Mouse (Mus musculus): Measurements from ENCODE around the gene Mcm10.

The Mcm10 gene

DNA sequence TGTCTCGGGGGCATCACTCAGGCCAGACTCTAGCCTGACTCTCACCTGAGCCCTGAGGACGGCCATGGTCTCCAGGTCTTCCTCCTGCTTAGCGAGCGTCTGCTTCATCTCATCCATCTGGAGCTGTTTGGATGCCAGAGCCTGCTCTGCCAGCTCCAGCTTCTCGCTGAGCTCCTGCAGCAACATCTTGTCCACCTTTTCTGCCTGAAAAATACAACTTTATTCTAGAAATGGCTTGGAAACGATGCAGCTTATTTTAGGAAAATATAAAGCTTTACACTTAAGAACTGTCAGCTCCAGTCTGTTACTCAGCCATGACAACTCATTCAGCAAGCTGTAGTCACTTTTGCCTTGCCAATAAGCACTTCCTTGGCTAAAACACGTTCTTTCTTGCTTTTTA, 18.6 kb upstream of the Mcm10 start:
- DNase-seq, result no peak

DNA sequence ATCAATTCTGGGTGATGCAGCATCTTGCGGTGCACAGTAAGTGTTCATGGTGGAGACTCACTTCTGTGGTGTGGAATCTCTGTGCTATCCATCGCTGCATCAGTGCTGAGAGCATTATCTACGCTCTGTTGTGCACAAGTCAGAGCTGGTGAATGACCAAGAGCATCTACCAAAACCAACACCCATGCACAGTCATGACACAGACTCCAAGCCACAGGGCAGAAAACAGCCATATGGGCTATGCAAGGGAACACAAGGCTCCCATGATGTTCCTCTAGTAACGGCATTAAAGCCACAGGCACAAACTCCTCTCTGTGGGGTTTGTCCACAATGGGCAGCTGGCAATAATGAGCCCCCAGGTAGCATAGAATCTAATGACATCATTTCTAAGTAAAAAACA, 17.2 kb upstream of the Mcm10 start:
- no peak for DNase-seq

- no peak for DNase-seq
Measured at GRCm38 (mm10) chr2:5028047-5028446, 15.5 kb upstream of the Mcm10 start.

GRCm38 (mm10) chr2:5027057-5027456, 14.5 kb upstream of the Mcm10 start:
- DNase-seq, result no peak

DNA sequence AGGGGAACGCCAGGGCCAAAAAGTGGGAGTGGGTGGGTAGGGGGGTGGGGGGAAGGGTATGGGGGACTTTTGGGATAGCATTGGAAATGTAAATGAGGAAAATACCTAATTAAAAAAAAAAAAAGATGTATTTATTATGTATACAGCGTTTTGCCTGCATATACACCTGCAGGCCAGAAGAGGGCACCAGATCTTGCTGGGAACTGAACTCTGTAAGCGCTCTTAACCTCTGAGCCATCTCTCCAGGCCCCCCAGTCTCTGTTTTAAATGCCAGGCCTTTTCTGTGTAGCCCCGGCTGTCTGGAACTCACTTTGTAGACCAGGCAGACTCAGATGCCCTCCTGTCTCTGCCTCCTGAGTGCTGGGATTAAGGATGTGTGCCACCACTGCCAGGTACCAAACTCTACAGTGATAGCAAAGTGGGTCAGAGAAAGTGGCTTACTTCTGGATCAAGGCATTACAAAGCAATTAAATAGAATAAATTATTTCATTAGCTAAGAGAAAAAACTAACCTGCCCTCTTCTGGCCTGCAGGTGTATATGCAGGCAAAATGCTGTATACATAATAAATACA, 12.7 kb upstream of the Mcm10 start:
- no peak for DNase-seq

- DNase-seq, result no peak
Measured at GRCm38 (mm10) chr2:5023699-5024399, 11.3 kb upstream of the Mcm10 start.

- no peak for DNase-seq
Measured at GRCm38 (mm10) chr2:5023275-5023674, 10.7 kb upstream of the Mcm10 start.

DNA sequence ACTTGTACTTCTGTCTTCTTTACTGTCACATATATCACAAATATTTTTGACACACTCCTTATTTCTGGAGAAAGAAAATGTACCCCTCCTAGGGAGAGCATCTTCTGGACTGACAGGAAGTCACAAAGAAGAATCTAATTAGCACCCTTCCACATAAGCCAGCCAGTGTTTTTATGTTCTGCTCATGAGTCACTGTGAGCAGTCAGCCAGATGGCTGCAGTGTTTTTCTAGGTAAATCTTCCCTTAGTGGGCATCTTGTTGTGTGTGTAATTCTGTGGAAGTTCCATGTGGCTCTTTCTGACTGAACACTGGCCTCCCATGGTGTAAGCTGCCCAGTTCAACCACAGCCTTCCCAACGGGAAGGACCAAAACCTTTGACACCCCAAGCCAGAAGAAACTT, 7.1 kb upstream of the Mcm10 start:
- no peak for DNase-seq

GRCm38 (mm10) chr2:5016922-5017321, 4.3 kb upstream of the Mcm10 start:
- DNase-seq, result no peak

DNA sequence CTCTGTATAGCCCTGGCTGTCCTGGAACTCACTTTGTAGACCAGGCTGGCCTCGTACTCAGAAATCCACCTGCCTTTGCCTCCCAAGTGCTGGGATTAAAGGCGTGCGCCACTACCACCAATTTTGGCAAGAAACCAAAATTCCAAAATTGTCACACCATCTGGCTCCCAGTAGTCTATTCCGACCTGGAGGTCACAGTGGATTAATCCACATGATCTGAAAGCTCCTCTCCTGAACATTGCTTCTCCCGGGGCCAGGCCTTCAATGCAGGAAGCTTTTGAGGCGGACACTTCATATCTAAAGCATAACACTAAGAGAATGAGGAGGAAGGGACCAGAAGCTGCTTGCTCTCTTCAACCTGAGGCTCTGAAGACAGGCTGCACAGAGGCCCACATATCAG, 2.9 kb upstream of the Mcm10 start:
- DNase-seq, result no peak

DNA sequence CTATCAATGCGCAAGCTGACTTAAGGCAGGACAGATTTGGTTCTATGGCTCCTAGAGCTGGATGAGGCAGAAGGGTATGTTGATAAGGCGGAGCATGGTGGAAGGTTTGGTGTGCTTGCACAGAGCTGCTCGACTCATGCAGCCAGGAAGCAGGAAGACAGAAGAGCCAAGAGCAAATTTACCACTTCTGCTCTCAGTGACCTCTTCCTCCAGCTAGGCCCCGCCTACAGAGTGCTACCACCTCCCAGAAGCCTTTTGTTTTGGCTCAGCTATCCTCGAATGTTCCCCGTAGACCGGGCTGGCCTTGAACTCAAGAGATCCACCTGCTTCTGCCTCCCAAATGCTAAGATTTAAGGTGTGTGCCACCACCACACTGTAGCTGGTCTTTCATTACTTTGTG, 2.0 kb upstream of the Mcm10 start:
- no peak for DNase-seq

- DNase-seq, result no peak
Measured at GRCm38 (mm10) chr2:5011898-5012490, 597 bp downstream of the Mcm10 start.

- no peak for DNase-seq
Measured at GRCm38 (mm10) chr2:5007107-5007506, 5.5 kb downstream of the Mcm10 start.

DNA sequence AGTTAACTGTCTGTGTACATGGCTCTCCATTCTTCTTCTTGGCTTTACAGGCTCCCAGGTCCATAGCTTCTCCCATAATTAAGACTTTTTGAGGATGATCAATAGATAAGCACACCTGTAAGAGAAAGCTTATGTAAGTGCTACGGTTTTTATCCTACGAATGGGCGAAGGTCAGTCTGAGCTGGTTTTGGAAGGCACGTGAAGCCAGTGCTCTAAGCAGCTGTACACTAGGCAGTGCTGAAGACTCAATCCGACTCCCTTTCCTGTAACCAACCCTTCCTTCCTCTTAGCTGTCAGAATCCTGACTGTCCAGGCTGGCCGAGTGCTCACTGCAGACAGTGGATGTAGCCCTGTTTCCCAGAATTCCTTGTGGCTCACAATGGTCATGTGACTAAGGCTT, 11.3 kb downstream of the Mcm10 start:
- no peak for DNase-seq

DNA sequence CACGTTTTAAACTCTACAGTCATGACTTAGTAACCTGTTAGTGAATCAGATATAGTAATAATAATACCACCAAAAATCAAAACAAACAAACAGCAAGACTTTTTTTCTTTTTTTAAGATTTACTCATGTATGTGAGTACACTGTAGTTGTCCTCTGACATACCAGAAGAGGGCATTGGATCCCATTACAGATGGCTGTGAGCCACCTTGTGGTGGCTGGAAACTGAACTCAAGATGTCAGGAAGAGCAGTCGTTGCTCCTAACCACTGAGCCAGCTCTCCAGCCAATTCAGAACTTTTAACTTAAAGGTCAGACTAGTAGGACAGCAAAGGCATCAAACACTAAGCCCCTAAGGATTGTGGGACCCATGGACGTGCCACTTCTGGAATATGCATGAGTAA, 13.7 kb downstream of the Mcm10 start:
- no peak for DNase-seq

DNA sequence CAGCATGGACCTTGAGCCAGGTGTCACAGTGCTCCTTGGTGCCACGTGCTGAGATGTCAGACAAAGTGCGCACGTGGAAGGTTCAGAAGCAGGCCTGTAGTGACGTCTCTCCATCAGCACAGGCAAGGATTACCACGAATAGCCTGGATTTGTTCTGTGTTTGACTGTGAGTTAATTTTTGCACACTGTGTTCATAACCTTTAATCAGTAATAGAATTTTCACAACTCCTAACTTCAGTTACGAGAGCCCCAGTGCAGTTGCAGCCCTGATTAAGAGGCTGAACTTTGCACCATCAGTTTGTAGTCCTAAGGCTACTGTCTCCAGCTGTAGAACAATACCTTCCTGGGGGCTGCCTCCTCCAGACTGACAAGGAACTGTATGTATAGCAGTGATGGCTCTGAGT, 16.2 kb downstream of the Mcm10 start:
- no peak for DNase-seq

- no peak for DNase-seq
Measured at GRCm38 (mm10) chr2:4995646-4996045, 16.9 kb downstream of the Mcm10 start.

GRCm38 (mm10) chr2:4994436-4994835, 18.2 kb downstream of the Mcm10 start:
- DNase-seq, result no peak

DNA sequence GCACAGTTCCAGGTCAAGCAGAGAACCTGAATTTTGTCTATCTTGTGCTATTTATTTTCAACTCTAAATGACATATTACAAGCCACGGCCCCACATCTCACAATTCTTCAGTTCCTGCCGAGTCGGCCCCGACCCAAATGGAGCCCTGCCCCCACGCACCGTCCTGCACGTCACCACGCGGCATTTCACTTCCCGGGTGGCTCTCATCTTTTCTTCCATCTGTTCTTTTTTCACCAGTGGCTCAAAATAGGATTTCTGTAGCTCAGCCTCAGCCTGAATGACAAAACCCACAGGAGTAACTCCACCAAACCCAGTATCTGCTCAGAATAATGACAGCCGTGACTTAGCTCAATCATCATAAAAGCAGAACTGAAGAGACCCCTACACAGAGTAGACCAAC, 19.0 kb downstream of the Mcm10 start:
- no peak for DNase-seq

- peak; percentile 5 for DNase-seq
Measured at GRCm38 (mm10) chr2:4988826-4989424, 23.7 kb downstream of the Mcm10 start.

- no peak for DNase-seq
Measured at GRCm38 (mm10) chr2:4987388-4988180, 25.0 kb downstream of the Mcm10 start.

DNA sequence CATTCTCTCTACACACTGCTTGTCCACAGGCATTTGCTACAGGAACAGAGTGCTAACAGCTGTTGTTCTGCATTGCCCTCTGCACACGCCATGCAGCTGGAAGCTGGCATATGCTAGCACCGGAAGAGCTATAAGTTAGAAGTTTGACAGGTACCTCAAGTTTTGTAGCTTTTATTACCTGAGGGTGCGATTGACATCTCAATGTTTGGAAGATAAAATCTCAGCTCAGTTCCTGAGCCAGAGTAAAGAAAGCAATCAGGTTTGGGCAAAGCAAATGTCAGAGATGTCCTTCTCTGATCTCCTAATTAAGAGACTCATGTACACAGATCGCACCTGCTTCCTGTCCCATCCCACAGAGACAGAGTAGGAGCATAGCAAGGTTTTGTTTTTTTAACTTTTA, 25.8 kb downstream of the Mcm10 start:
- DNase-seq, result no peak

DNA sequence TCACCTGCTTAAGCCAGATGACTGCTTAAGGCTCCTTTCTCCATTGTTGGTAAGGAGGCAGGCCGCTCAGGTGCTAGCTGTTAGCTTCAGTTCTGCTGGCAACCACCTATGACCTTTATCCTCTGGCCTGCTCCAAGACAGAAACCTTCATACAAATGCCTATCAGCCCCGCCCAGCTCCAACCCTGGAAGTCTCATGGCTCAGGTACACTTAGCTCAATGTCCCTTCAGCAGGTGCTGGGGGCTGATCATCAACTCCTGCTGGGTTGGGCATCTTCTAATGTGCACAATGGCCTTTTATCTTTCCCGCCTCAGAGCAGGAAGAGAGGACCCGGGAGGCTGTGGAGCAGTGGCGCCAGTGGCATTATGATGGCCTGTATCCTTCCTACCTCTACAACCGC, 27.6 kb downstream of the Mcm10 start:
- DNase-seq, result no peak

DNA sequence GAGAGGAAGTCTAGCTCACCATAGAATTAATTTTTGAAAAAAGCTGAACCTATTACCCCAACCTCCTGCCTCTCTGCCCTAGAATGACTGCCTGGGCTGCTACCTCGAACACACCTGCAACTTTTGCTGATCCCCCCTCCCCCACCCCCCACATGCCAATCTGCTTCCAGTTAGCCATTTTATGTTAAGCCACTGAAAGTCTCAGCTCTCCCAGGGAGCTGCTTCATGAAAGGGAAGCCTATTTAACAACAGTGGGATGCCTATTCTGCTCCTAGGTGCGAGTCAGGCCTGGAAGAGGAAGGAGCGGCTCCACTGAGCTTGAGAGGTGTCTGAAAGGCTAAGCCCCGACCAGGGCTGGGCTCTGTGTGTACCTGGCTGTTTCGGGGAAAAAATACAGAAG, 28.6 kb downstream of the Mcm10 start:
- no peak for DNase-seq

Data from thymus, postnatal 25 days (tissue).